Mouse (Mus musculus) thymus, adult 18-20 months (tissue): ENCODE data around the gene Clcn6.

Experiments used
- DNase-seq, 2 experiments: peaks; one replicate each; pipeline ENCODE4 v3.0.0; 2022; ENCODE audit warnings: mixed read lengths in 2 of 2

Gene Clcn6

DNA sequence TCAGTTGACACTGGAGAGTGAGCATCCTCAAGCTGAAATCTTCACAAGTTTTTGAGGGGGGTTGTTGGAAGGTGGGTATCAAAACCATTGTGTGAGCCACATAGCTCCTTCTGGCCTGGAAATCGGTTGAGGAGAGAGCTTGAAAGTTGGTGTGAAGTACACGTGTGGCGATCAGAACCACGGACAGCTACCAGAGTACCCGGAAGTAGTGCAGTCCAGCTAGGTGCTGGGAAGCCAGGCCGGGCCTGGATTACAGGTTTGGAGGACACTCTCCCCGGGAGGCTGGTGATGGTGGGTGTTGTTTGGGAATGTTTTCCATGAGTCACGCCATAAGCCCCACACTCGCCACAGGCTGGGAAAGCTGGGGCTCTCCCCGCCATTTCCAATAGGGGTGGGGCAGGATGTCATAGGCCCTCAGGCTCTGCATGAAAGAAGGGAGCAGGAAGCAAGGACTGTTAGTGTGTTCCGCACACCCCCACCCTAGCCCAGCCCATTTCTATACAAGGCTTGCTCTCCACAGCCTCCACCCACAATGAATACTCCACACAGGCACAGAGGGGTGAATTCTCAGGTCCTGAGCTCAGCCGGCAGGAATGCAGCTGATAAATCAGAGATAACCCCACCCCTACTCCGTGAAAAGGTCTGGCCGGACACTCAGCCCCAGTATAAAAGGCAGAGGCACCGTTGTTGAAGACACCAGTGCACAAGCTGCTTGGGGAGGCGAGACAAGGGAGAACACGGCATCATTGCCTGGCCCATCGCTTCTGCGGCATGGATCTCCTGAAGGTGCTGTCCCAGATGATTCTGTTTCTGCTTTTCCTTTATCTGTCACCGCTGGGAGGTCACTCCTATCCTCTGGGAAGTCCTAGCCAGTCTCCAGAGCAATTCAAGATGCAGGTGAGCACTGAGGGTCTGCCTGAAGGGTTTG is 53.2 kb downstream of the Clcn6 start, which contains the start of gene Nppb:
Nppb (plus strand) TSS at position 584 of the 928 bp plus-strand sequence.
- no peak for DNase-seq

GRCm38 (mm10) chr4:147979441-147979860 is 59.2 kb downstream of the Clcn6 start:
- no peak for DNase-seq

GRCm38 (mm10) chr4:147978391-147978790 is 60.2 kb downstream of the Clcn6 start:
- no peak for DNase-seq

GRCm38 (mm10) chr4:147977726-147978125 is 60.9 kb downstream of the Clcn6 start:
- no peak for DNase-seq

DNA sequence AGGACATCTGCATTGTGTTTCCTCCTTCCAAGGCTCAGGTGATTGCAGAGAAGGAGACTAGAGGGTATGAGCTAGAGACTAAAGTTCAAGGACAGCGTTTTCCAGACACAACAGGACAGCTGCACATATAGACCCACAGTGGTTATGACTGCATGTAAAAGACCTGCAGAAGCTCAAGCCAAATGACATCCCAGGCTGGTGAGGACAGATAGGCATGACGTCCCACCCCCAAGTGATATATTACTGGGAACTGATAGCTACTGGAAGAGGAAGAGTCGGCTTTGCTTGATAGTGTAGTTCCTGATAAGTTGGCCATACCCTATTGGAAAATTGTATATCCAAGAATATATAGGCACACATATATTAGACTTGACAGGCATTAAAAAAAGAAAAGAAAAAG is 62.4 kb downstream of the Clcn6 start:
- no peak for DNase-seq

DNA sequence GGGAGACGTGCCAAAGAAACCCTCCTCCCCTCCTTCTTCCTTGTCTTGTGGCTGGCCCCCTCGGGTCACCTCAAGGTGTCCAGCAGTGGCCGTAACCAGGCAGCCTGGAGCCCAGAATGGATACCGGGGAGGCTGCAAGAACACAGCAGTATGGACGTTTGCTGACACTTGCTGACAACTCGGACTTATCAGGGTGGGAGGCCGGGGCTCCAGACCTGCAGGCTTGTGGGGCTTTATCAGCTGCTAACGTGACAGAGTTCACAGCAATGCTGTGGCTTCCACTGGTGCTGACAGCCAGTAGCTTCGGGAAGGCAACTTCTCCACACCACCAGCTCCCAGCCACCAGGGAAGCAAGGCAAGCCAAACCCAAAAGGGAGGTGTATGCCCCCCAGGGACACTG is 69.3 kb downstream of the Clcn6 start:
- no peak for DNase-seq

GRCm38 (mm10) chr4:147968816-147969215 is 69.8 kb downstream of the Clcn6 start:
- DNase-seq = no peak

GRCm38 (mm10) chr4:147965712-147966111 is 72.9 kb downstream of the Clcn6 start:
- DNase-seq = no peak

DNA sequence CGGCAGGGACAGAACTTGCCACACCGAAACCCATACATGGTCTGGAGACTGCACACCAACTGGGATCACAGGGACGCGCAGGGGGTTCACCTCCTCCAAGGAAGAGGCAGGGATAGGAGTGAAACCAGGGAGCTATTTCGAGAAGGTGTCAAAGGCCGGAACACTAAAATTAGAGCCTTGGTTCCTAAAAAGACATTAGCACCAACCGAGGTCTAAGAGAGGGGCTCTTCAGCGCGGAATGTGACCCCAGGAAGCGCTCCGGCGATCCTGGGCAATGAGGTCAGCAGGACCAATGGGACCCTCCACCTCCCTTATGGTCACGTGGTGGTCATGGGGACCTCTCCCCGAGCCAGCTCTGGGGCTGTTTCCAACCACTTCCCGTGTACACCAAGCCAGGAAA is 75.0 kb downstream of the Clcn6 start:
- DNase-seq = no peak

GRCm38 (mm10) chr4:147962781-147963180 is 75.8 kb downstream of the Clcn6 start:
- no peak for DNase-seq

DNA sequence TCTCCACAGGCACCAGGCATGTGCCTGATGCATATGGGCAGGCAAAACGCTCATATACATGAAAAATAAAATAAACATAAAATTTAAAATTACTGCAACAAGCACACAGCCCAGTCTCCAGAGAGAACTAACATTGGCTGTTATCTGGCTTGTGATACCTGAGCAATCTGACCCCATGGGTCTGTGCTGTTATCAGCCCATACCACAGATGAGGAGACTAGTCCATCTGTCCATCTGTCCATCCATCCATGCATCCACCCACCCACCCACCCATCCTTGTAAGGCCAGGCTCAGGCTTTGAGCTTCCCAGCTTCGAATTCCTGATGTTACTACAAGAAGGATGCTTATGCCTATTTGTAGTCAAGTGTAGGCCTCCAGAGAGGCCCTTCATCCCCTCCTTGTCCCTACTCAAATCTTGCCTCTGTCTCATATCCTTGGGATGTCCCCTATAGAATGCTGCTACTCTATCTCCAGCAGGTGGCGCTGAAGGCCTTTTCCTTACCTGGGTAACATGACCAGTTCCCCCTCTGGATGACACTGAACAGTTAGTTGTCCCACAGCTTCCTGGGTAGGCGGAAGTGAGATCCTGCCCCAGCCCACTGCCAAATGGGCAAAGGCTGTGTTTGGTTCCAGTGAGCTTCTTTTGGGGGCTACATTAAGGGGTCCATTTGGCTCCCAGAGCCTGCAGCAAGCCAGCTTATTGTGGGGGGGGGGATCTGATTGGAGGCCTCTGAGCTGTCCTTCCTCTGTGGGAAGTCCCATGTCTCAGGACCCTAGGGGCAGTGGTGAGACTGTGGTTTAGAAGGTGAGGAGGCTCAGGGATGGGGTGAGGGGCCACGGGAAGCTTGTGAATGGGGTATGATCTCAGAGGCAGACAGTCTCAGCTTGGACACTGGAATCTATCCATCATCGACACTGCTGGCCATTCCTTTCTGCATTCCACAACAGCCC is 78.5 kb downstream of the Clcn6 start:
- DNase-seq = peak in 1 of 2 experiments; percentile 22

DNA sequence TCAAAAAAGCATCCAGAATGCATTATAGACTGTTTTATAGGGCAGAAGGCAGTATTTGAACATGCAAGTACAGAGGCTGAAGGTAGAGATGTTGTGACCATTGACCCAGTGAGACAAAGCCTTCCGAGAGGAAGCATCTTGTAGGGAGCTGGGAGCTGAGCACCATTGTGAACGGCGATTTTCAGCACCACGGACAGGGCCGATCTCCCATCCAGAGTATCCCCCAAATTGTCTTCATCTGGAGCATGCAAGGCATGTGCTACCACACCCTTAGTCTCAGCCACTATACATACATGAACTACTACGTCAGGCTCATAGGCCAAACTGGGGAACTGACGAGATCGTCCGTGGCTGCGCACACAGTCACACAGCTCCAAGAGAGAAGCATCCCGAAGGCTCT is 81.5 kb downstream of the Clcn6 start:
- DNase-seq = no peak
